Mouse (Mus musculus) limb, embryonic 11.5 days (tissue): ENCODE results near the gene Rrp1b. TPM values are rescaled to one million over a fixed set of nuclear protein-coding genes. Genes with fewer than 3 reads are reported as not detected.
"Not testable (repeated sequence)": the region's sequence is repeated elsewhere in the genome, so short reads cannot be mapped to it uniquely, and the experiment has no call there.

Experiments
- ATAC-seq: fragments of 200-750 bp; cut with Nextera tagmentation; 2 replicates; pipeline ENCODE4 v1.8.0; 2017; ENCODE audit warnings: low read depth; ENCODE audit not compliant: insufficient number of reproducible peaks, low FRiP score, low TSS enrichment
- DNase-seq: peaks from one replicate; pipeline ENCODE4 v3.0.0-alpha.2; 2015; ENCODE audit warnings: low spot score
- H3K27ac ChIP-seq: fragments of 300-500 bp; sonication (generic); replicated peaks from 2 replicates; pipeline ENCODE4 v1.5.1; 2014; ENCODE audit warnings: low read depth, mild to moderate bottlenecking, low read length
- H3K27me3 ChIP-seq: fragments of 300-500 bp; sonication (generic); 2 replicates; pipeline ENCODE4 v1.6.1; 2014; ENCODE audit warnings: mild to moderate bottlenecking, low read length, mixed read lengths; ENCODE audit not compliant: control insufficient read depth, insufficient read depth
- H3K36me3 ChIP-seq: fragments of 300-500 bp; sonication (generic); 2 replicates; pipeline ENCODE4 v1.6.1; 2014; ENCODE audit warnings: mild to moderate bottlenecking, low read length, moderate library complexity, mixed read lengths; ENCODE audit not compliant: control insufficient read depth, insufficient read depth
- H3K4me1 ChIP-seq: fragments of 300-500 bp; sonication (generic); 2 replicates; pipeline ENCODE4 v1.6.1; 2014; ENCODE audit warnings: low read length, mixed read lengths; ENCODE audit not compliant: control insufficient read depth, insufficient read depth
- H3K4me2 ChIP-seq: fragments of 300-500 bp; sonication (generic); 2 replicates; pipeline ENCODE4 v1.6.1; 2014; ENCODE audit warnings: low read depth, mild to moderate bottlenecking, moderate library complexity; ENCODE audit not compliant: severe bottlenecking
- H3K4me3 ChIP-seq: fragments of 300-500 bp; sonication (generic); 2 replicates; pipeline ENCODE4 v1.5.1; 2014; ENCODE audit warnings: low read depth, low read length
- H3K9ac ChIP-seq: fragments of 300-500 bp; sonication (generic); 2 replicates; pipeline ENCODE4 v1.6.1; 2014; ENCODE audit warnings: mild to moderate bottlenecking, low read length
- H3K9me3 ChIP-seq: fragments of 300-500 bp; sonication (generic); 2 replicates; pipeline ENCODE4 v1.6.1; 2016; ENCODE audit warnings: low read length; ENCODE audit not compliant: control insufficient read depth
- WGBS: fragments of 180-500 bp; shearing (Covaris S2); extraction: QIAGEN DNeasy Blood & Tissue Kit; methylation state at CpG from one replicate; pipeline ENCODE4 v1.1.7; 2014; 5-methylcytosine and 5-hydroxymethylcytosine counted together
- polyA plus RNA-seq: library from polyadenylated mRNA; unstranded; fragments of >200 nt; fragmentation: Nextera tagmentation; extraction: Ambion mirVana; gene quantifications from 2 replicates; pipeline ENCODE4 v1.2.1, GENCODE M21; 2014

The Rrp1b gene
- polyA plus RNA-seq, 1 experiment from 2014 or later = 80.9 TPM

DNA sequence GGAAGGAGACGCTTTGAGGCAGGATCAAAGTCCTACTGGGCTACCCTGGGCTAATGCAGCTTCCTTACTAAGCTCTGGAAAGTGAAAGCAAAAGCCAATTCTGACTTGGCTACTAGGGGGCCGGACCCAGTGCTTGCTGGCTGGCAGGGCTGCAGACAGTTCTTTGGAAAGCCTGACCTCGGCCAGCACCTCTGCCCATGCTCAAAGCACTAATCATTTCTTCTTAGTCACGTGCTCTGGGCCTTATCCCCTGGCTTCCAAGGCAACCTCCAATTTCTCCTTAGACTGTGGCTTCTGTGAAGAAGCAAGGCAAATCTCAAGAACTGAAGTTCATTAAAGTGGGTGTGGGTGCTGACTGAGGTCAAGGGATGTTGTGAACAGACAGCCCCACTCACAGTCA, 38.8 kb downstream of the Rrp1b start:
- no peaks in the 10 kb centered on the region; the same call in 1 of the 2 replicates for H3K27me3 ChIP-seq
- H3K36me3 ChIP-seq = 0 out of 2 replicates have a peak, but pooled peaks cover 1% of the 10 kb centered on the region
- no peak overlapping the region for H3K4me2 ChIP-seq
- H3K4me1 ChIP-seq = no peaks in the 10 kb centered on the region
- no peak overlapping the region for H3K4me3 ChIP-seq
- 65% methylated on average over 4 of the region's 4 CpGs for WGBS
- H3K27ac ChIP-seq = no peak overlapping the region
- no peaks in the 10 kb centered on the region for H3K9me3 ChIP-seq
- no peak for DNase-seq
- ATAC-seq = no peak
- no peak overlapping the region for H3K9ac ChIP-seq

DNA sequence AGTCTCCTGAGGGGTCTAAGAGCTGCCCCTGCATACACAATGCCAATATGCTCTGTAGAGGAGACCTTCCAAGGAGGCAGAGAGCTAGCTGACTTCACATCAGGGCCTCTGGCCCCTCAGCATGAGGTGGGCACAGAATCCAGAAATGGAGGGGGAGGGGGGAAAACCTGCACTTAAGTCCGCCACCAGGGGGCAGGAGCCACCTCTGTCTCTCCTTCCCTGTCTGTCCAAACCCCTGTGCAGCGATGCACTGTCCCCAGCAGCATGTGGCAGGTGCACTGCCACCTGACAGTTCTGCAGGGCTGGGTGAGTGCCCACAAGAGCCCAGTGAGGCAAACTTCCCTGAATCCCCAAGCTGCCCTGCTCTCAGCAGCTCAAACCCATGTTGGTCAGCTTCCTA, 39.3 kb downstream of the Rrp1b start:
- WGBS = 0% methylated on average over 2 of the region's 2 CpGs
- Histone ChIP-seq H3K36me3 (no peaks in the 10 kb centered on the region), H3K27ac (no peak overlapping the region), H3K4me1 (no peaks in the 10 kb centered on the region), H3K9me3 (no peaks in the 10 kb centered on the region), H3K27me3 (no peaks in the 10 kb centered on the region; the same call in 1 of the 2 replicates), H3K4me2 (no peak overlapping the region), H3K9ac (no peak overlapping the region), H3K4me3 (no peak overlapping the region)
- ATAC-seq (no peak), DNase-seq (peak; percentile 74)

GRCm38 (mm10) chr17:32083351-32083750, 47.5 kb downstream of the Rrp1b start:
- Histone ChIP-seq H3K27ac (no peak overlapping the region), H3K27me3 (no peaks in the 10 kb centered on the region), H3K36me3 (no peaks in the 10 kb centered on the region), H3K4me2 (no peak overlapping the region), H3K9me3 (no peaks in the 10 kb centered on the region), H3K4me3 (no peak overlapping the region), H3K9ac (no peak overlapping the region), H3K4me1 (no peaks in the 10 kb centered on the region)
- no peak for DNase-seq
- WGBS = 80% methylated on average over 2 of the region's 2 CpGs
- ATAC-seq = no peak

GRCm38 (mm10) chr17:32087069-32087468, 51.2 kb downstream of the Rrp1b start:
- no peaks in the 10 kb centered on the region for H3K9me3 ChIP-seq
- no peaks in the 10 kb centered on the region for H3K4me1 ChIP-seq
- no peak for DNase-seq
- H3K27me3 ChIP-seq = no peaks in the 10 kb centered on the region
- H3K9ac ChIP-seq = no peak overlapping the region
- no peaks in the 10 kb centered on the region for H3K36me3 ChIP-seq
- no peak overlapping the region for H3K4me2 ChIP-seq
- H3K4me3 ChIP-seq = no peak overlapping the region
- H3K27ac ChIP-seq = no peak overlapping the region
- ATAC-seq = no peak
- 97% methylated on average over 2 of the region's 2 CpGs for WGBS

GRCm38 (mm10) chr17:32091032-32091363, 55.1 kb downstream of the Rrp1b start:
- Histone ChIP-seq H3K27me3 (no peaks in the 10 kb centered on the region), H3K27ac (no peak overlapping the region), H3K4me3 (peak overlapping the region; percentile 8; the same call in 1 of the 2 replicates), H3K9ac (no peak overlapping the region), H3K4me2 (peak overlapping the region; percentile 54), H3K4me1 (no peaks in the 10 kb centered on the region), H3K9me3 (no peaks in the 10 kb centered on the region), H3K36me3 (no peaks in the 10 kb centered on the region)
- no peak for DNase-seq
- 0 out of 2 replicates have a peak, but pooled peaks have one; percentile 24 for ATAC-seq
- 17% methylated on average over 1 of the region's 1 CpGs for WGBS

DNA sequence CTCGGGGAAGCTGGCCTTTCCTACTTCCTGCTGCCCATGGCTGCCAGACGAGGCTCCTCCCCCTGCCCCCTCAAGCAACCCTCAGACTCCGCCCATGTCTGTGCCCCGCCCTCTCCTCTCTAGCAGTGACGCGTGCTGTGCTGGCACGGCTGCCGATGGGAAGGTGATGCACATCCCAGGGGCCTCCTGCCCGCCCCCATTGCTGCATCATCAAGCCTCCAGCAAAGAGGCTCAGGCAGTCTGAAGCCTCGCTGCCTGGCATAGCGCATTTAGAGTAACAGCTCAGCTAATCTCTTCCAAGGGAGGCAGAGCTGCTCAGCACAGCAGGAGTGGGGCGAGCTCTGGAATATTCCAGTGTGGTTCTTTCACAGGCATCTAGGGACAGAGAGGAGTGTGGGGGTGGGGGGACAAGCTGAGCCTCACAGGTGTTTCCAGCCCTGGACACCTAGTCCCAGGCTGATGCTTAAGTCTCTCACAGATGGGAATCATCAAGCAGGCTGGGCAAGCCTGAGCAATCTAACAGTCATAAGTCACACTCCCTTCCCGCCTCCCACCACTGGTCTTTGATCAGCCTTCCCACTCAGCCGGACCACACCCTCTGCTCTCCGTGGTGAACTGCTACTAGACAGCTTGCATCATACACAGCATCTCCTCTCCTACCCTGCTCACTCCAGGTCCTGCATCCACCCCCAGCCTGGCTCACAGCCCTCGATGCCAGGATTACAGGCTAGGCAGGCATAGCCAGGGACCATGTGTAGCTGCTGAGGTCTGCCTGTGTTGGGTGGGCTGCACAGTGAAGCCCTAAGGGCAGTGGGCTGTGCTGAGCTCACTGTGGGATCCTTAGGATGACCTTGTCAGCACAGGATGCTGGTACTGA, 55.7 kb downstream of the Rrp1b start:
- 6% methylated on average over 14 of the region's 16 CpGs for WGBS
- H3K27ac ChIP-seq, H3K9ac ChIP-seq, H3K4me1 ChIP-seq, H3K27me3 ChIP-seq, H3K36me3 ChIP-seq, H3K9me3 ChIP-seq: not testable (repeated sequence)
- peak overlapping the region; percentile 8; the same call in 1 of the 2 replicates for H3K4me3 ChIP-seq
- peak overlapping the region; percentile 54 for H3K4me2 ChIP-seq
- DNase-seq (peak; percentile 89), ATAC-seq (peak; percentile 80)

- no peak overlapping the region for H3K27ac ChIP-seq
- DNase-seq (no peak), ATAC-seq (peak; percentile 49; the same call in 1 of the 2 replicates)
- no peaks in the 10 kb centered on the region for H3K36me3 ChIP-seq
- H3K9ac ChIP-seq = no peak overlapping the region
- H3K4me1 ChIP-seq = no peaks in the 10 kb centered on the region
- WGBS = 85% methylated on average over 1 of the region's 1 CpGs
- H3K4me3 ChIP-seq = no peak overlapping the region
- H3K27me3 ChIP-seq = no peaks in the 10 kb centered on the region
- no peak overlapping the region for H3K4me2 ChIP-seq
- H3K9me3 ChIP-seq = no peaks in the 10 kb centered on the region
These were observed 56.3 kb downstream of the Rrp1b start for GRCm38 (mm10) chr17:32092241-32092619.

DNA sequence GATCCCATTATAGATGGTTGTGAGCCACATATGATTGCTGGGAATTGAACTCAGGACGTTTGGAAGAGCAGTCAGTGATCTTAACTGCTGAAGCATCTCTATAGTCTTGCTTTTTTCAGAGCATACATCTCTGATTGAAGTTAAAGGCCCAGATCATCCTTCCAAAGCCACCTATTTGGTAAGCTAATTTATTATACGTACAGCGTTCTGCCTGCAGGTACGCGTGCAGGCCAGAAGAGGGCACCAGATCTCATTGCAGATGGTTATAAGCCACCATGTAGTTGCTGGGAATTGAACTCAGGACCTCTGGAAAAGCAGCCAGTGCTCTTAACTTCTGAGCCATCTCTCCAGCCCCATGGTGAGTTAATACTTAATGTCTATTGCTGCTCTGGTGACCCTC, 57.0 kb downstream of the Rrp1b start:
- DNase-seq (no peak), ATAC-seq (no peak)
- no peaks in the 10 kb centered on the region for H3K27me3 ChIP-seq
- H3K4me2 ChIP-seq = no peak overlapping the region
- H3K36me3 ChIP-seq = no peaks in the 10 kb centered on the region
- 80% methylated on average over 5 of the region's 5 CpGs for WGBS
- H3K4me3 ChIP-seq = no peak overlapping the region
- H3K9ac ChIP-seq = no peak overlapping the region
- no peaks in the 10 kb centered on the region for H3K4me1 ChIP-seq
- H3K9me3 ChIP-seq = no peaks in the 10 kb centered on the region
- H3K27ac ChIP-seq = no peak overlapping the region
